Mouse (Mus musculus): Measurements from ENCODE around the gene Lrmp. TPM values are rescaled to one million over a fixed set of nuclear protein-coding genes. Genes with fewer than 3 reads are reported as not detected.
"Not testable (repeated sequence)": the region's sequence is repeated elsewhere in the genome, so short reads cannot be mapped to it uniquely, and the experiment has no call there.

Lrmp gene
- polyA plus RNA-seq, 1 experiment, result 193 TPM

DNA sequence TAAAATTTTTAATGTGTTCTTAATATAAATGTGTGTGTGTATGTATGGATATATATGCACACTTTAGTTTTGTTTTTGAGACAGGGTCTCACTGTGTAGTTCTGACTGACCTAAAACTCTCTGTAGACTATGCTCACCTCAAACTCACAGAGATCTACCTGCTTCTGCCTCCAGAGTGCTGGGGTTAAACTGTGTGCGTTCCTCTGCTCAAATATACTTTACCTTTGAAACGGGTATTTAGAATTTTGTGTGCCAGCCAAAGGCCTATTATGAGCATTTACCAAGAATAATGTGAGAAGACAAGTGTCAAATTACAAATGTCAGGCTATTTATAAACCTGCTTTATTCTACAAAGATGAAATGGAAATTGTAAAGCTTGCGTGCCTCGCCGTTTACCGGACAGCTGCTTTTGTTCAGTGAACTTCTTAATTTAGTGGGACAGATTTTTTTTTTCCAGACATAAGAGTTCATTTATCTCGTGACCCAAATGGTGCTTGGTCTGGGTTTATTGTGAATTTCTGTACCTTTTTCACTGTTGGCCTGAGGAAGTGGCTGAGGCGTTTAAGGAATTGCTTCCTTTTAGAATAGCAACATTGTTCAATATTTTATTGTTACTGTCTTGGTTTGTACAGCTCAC lies 7.1 kb downstream of the Lrmp start:
- TF ChIP-seq POLR2A (IDR thresholded peaks at IDR 0.05; ENCODE audit: borderline replicate concordance, control insufficient read depth, low read depth, low read length) (no peak), CTCF (IDR thresholded peaks at IDR 0.05; ENCODE audit: control insufficient read depth, insufficient read depth, low read length) (no peak)
- WGBS, result 3% methylated on average over 8 of the region's 8 CpGs
- H3K27ac ChIP-seq (ENCODE audit: control insufficient read depth, insufficient read depth, low read depth, low read length, poor library complexity), result no peak overlapping the region; the same call in 1 of the 2 replicates

DNA sequence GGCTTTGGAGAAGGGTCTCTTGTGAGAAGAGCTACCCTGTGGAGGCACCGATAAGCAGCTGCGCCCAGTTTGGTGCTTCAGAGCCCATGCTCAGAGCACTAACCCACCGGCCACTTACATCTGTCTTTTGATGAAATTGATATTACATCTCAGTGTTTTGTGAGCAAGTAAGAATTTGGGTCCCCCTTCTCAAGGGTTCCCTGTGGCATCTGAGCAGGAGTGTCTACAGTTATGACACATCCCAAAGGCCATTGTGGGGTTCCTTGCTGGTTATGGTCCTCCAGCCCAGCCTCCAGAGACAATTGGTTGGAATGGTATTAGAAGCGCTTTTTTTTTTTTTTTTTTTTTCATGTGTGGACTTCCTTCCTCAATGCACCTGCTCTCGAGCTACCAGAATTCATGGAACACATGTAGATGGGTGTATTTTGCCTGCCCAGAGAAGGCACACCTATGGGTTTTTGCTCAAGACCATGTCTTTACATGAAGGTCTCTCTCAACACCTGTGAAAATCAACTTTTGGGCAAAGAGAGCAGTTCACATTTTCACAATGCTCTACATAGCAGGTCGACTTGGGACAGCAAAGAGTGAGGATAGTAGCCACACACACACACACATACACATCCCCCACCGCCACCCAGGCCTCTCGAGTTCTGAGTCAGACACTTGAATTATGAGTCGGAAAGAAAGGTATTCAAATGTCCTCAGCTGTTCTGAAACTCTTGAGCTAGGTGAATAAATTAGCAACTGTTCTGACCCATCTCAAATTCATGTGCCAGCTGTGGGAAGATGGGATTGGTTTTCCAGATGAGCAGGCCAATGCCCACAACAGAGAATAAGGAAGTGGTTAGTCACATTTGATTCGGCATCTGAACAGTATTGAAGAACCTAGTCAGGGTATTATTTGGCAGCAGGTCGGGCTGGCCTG lies 7.9 kb downstream of the Lrmp start:
- Histone ChIP-seq H3K4me1 (ENCODE audit: control insufficient read depth, insufficient read depth, low read length) (peaks cover 3% of the 10 kb centered on the region), H3K27ac (ENCODE audit: control insufficient read depth, insufficient read depth, low read depth, low read length, poor library complexity) (peak overlapping the region; percentile 74), H3K4me3 (replicated peaks; ENCODE audit: control insufficient read depth, low read depth, low read length) (peak overlapping the region; percentile 71)
- WGBS, result 8% methylated on average over 11 of the region's 11 CpGs
- TF ChIP-seq CTCF (IDR thresholded peaks at IDR 0.05; ENCODE audit: control insufficient read depth, insufficient read depth, low read length) (no peak), POLR2A (IDR thresholded peaks at IDR 0.05; ENCODE audit: borderline replicate concordance, control insufficient read depth, low read depth, low read length) (no peak)

More for the DNA sequence above, 7.1 kb downstream of the Lrmp start:
- Histone ChIP-seq H3K4me1 (ENCODE audit: control insufficient read depth, insufficient read depth, low read length) (peaks cover 3% of the 10 kb centered on the region), H3K4me3 (replicated peaks; ENCODE audit: control insufficient read depth, low read depth, low read length) (peak overlapping the region; percentile 76)

DNA sequence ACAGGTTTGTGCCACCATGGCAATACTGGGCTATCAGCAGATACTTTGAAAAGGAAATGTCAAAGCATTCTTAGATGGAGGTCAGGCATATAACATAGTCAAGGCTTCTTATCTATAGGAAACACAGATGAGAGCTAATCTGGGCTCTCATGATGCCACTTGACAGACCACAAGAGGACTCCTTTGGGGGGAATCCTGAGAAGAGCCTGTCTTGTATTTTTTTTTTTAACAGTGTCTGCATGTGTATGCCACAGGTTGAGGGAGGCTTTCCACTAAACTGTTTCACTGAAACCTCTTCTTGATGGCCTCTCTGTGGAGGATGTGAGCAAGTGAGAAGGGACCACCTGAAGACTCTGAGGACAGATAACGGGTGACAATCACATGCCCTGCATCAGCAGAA lies 9.2 kb downstream of the Lrmp start:
- peaks cover 3% of the 10 kb centered on the region for H3K4me1 ChIP-seq (ENCODE audit: control insufficient read depth, insufficient read depth, low read length)
- no peak overlapping the region for H3K4me3 ChIP-seq (replicated peaks; ENCODE audit: control insufficient read depth, low read depth, low read length)
- TF ChIP-seq CTCF (IDR thresholded peaks at IDR 0.05; ENCODE audit: control insufficient read depth, insufficient read depth, low read length) (no peak), POLR2A (IDR thresholded peaks at IDR 0.05; ENCODE audit: borderline replicate concordance, control insufficient read depth, low read depth, low read length) (no peak)
- 59% methylated on average over 1 of the region's 1 CpGs for WGBS
- no peak overlapping the region for H3K27ac ChIP-seq (ENCODE audit: control insufficient read depth, insufficient read depth, low read depth, low read length, poor library complexity)

DNA sequence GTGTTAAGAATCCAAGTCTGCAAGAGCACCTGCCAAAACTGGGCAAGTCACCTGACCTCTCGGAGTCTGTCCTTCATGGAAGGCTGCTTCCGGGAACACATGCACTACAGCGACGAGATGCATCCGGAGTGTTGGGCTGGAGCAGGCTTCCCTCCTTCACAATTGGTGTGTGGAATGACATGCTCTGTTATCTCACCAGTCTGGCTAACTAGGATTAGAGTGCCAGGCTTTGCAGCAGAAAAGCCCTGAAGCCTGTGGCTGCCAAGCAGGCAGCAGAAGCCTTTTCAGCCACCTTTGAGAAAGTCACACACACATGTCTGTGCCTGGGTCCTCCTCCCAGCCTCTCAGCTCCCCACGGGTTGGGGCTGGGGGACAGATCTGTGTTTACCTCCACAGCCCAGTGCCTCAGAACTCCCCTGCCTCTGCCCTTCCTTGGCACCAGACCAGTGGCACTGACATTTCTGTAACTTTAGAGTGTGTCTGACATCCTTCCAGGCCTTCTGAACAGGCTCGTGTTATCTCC lies 10.2 kb downstream of the Lrmp start:
- no peak for TF ChIP-seq POLR2A (IDR thresholded peaks at IDR 0.05; ENCODE audit: borderline replicate concordance, control insufficient read depth, low read depth, low read length)
- TF ChIP-seq CTCF (IDR thresholded peaks at IDR 0.05; ENCODE audit: control insufficient read depth, insufficient read depth, low read length), result no peak
- peaks cover 2% of the 10 kb centered on the region for H3K4me1 ChIP-seq (ENCODE audit: control insufficient read depth, insufficient read depth, low read length)
- no peak overlapping the region for H3K4me3 ChIP-seq (replicated peaks; ENCODE audit: control insufficient read depth, low read depth, low read length)
- no peak overlapping the region for H3K27ac ChIP-seq (ENCODE audit: control insufficient read depth, insufficient read depth, low read depth, low read length, poor library complexity)
- WGBS, result 69% methylated on average over 7 of the region's 7 CpGs

DNA sequence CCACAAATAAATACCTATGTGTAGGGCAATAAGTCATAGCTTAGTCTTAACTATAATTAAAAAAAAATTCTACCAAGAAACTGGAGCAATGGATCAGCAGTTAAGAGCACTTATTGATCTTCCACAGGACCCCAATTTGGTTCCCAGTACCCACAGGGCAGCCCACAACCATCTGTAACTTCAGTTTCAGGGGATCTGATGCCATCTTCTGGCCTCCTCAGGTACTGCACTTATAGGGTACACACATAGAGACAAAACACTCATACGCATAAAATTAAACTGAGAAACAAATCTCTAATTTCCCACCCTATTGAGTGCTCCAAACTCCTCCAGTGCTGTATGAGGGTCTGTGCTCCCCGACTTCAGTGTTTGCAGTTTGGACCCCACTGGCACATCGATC lies 12.2 kb downstream of the Lrmp start:
- H3K27ac ChIP-seq (ENCODE audit: control insufficient read depth, insufficient read depth, low read depth, low read length, poor library complexity), result no peak overlapping the region
- TF ChIP-seq POLR2A (IDR thresholded peaks at IDR 0.05; ENCODE audit: borderline replicate concordance, control insufficient read depth, low read depth, low read length) (no peak), CTCF (IDR thresholded peaks at IDR 0.05; ENCODE audit: control insufficient read depth, insufficient read depth, low read length) (peak; percentile 22; the same call in 1 of the 2 replicates)

DNA sequence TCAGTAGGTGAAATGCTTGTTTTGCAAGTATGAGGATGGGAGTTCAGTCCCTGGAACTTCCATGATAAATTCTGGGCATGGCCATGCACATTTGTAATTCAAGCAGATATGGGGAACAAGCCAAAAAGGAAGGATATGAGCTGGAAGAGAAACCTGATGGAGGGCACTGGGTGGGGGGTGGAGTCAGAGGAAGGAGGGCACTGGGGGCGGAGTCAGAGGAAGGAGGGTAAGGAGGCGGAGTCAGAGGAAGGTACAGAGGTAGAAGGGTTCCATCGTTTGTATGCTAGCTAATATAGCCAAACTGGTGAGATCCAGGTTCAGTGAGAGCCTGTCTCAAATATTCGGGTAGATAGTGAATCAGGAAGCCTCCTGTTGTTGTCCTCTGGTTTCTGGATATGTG lies 14.1 kb downstream of the Lrmp start:
- no peak overlapping the region for H3K4me3 ChIP-seq (replicated peaks; ENCODE audit: control insufficient read depth, low read depth, low read length)
- peaks cover 2% of the 10 kb centered on the region for H3K4me1 ChIP-seq (ENCODE audit: control insufficient read depth, insufficient read depth, low read length)
- H3K27ac ChIP-seq (ENCODE audit: control insufficient read depth, insufficient read depth, low read depth, low read length, poor library complexity), result no peak overlapping the region
- no peak for TF ChIP-seq CTCF (IDR thresholded peaks at IDR 0.05; ENCODE audit: control insufficient read depth, insufficient read depth, low read length)
- no peak for TF ChIP-seq POLR2A (IDR thresholded peaks at IDR 0.05; ENCODE audit: borderline replicate concordance, control insufficient read depth, low read depth, low read length)
- 66% methylated on average over 4 of the region's 4 CpGs for WGBS

More for the DNA sequence above, 12.2 kb downstream of the Lrmp start:
- 87% methylated on average over 3 of the region's 3 CpGs for WGBS
- Histone ChIP-seq H3K4me1 (ENCODE audit: control insufficient read depth, insufficient read depth, low read length) (peaks cover 2% of the 10 kb centered on the region), H3K4me3 (replicated peaks; ENCODE audit: control insufficient read depth, low read depth, low read length) (no peak overlapping the region)

DNA sequence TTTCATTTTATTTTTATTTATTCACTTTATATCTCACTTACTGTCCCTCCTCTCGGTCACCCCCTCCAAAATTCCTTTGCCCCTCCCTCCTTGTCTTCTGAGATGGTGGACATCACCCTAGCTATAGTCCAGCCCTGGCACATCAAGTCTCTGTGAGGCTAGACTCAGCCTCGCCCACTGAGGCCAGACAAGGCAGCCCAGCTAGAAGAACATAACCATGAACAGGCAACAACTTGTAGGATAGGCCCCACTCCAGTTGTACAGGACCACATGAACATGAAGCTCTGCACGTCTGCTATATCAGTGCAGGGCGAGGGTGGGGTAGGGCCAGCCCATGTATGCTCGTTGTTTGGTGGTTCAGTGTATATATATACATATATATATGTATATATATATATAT lies 16.5 kb downstream of the Lrmp start:
- no peaks in the 10 kb centered on the region; the same call in 1 of the 2 replicates for H3K4me1 ChIP-seq (ENCODE audit: control insufficient read depth, insufficient read depth, low read length)
- WGBS, result 83% methylated on average over 5 of the region's 5 CpGs
- TF ChIP-seq POLR2A (IDR thresholded peaks at IDR 0.05; ENCODE audit: borderline replicate concordance, control insufficient read depth, low read depth, low read length) (no peak), CTCF (IDR thresholded peaks at IDR 0.05; ENCODE audit: control insufficient read depth, insufficient read depth, low read length) (no peak)
- no peak overlapping the region for H3K4me3 ChIP-seq (replicated peaks; ENCODE audit: control insufficient read depth, low read depth, low read length)
- no peak overlapping the region for H3K27ac ChIP-seq (ENCODE audit: control insufficient read depth, insufficient read depth, low read depth, low read length, poor library complexity)

DNA sequence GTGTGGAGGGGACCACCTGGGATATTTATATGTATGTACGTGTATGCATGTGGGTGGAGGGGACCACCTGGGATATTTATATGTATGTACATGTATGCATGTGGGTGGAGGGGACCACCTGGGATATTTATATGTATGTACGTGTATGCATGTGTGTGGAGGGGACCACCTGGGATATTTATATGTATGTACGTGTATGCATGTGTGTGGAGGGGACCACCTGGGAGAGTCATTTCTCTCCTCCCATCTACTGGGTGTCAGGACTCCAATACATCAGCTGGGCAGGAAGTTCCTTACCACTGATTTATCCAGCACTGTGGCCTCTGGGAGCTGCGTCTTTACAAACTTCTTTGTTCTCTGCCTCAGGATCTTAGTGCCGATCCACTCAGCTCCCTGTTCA lies 17.5 kb downstream of the Lrmp start:
- H3K4me3 ChIP-seq (replicated peaks; ENCODE audit: control insufficient read depth, low read depth, low read length); H3K27ac ChIP-seq (ENCODE audit: control insufficient read depth, insufficient read depth, low read depth, low read length, poor library complexity); H3K4me1 ChIP-seq (ENCODE audit: control insufficient read depth, insufficient read depth, low read length): not testable (repeated sequence)
- 79% methylated on average over 5 of the region's 5 CpGs for WGBS

Measured in bone marrow, adult 2 months (tissue).